Comparison of ENCODE assay signal across 12 mouse cellular contexts in the genomic region with DNA sequence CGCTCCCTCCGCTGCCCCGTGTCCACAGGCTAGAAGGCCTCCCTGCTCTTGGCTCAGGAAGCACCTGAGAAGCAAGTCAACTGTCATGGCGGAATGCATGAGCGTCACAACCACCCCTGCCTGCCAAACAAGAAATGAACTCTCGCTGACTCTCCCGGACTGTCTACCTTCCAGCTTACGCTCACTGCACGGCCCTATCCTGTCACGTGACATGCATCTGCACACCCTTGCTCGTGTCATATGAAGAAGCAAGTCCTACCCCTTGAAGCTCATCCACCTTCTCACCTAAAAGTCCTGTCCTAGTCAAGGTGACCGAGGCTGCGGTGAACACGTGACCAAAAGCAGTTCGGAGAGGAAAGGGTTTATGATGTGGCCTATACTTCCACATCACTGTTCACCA. TPM values are rescaled to one million over a fixed set of nuclear protein-coding genes. Genes with fewer than 3 reads are reported as not detected.
DNase-seq lines count a peak whose midpoint lies in the region; ATAC-seq lines count a peak whose summit lies in the region.
"Had no signal": no experiment of that assay in that cellular context is flagged by ENCODE, and none has a peak within 500 bp of the region (broad histone marks: within the 10 kb centered on the region; RNA-seq: fewer than 3 reads in every experiment).

No protein-coding gene starts in this region.

- 0 out of 2 replicates have a peak overlapping the region, but pooled peaks have one; percentile 59 for H3K27ac ChIP-seq in limb, embryonic 15.5 days
- H3K27ac ChIP-seq in limb, embryonic 10.5 days, result no peak overlapping the region
- H3K27ac ChIP-seq: embryonic facial prominence, embryonic 13.5 days; left cerebral cortex, adult 2 months; limb, embryonic 12.5 days; neural tube, embryonic 13.5 days had no signal

- no peaks in the 10 kb centered on the region for H3K9me3 ChIP-seq in limb, embryonic 15.5 days
- H3K9me3 ChIP-seq in limb, embryonic 10.5 days (replicated peaks), result no peaks in the 10 kb centered on the region
- H3K9me3 ChIP-seq: embryonic facial prominence, embryonic 13.5 days; limb, embryonic 12.5 days; neural tube, embryonic 13.5 days had no signal

- no peak for ATAC-seq in limb, embryonic 15.5 days (ENCODE audit: insufficient number of reproducible peaks, low FRiP score, low TSS enrichment, low read depth)

- no peak overlapping the region for H3K4me2 ChIP-seq in limb, embryonic 15.5 days
- H3K4me2 ChIP-seq: embryonic facial prominence, embryonic 13.5 days; limb, embryonic 12.5 days; neural tube, embryonic 13.5 days had no signal

- peaks cover 4% of the 10 kb centered on the region; the same call in 1 of the 2 replicates for H3K36me3 ChIP-seq in limb, embryonic 15.5 days
- peaks cover 3% of the 10 kb centered on the region; the same call in 1 of the 2 replicates for H3K36me3 ChIP-seq in limb, embryonic 10.5 days
- H3K36me3 ChIP-seq: neural tube, embryonic 13.5 days had no signal

- DNase-seq in limb, embryonic 10.5 days (ENCODE audit: low spot score), result no peak
- peak; percentile 57 for DNase-seq in CD4-positive, CD25-positive, alpha-beta regulatory T cell, adult 2 months (ENCODE audit: low read depth, low spot score)
- DNase-seq in T-cell, adult 2 months (ENCODE audit: low spot score), result peak; percentile 70
- DNase-seq in naive thymus-derived CD4-positive, alpha-beta T cell, adult 2 months (ENCODE audit: low read depth), result peak; percentile 55
- no peak for DNase-seq in adrenal gland, postnatal 4 days (ENCODE audit: low spot score in 2 of 2)
- DNase-seq in spleen, adult 12 weeks (ENCODE audit: low spot score), result no peak
- DNase-seq: cerebellum, adult 11-12 months had no signal

- H3K9ac ChIP-seq in limb, embryonic 15.5 days, result no peak overlapping the region
- H3K9ac ChIP-seq: embryonic facial prominence, embryonic 13.5 days; limb, embryonic 12.5 days; neural tube, embryonic 13.5 days had no signal

- H3K4me3 ChIP-seq in limb, embryonic 15.5 days, result no peak overlapping the region
- no peak overlapping the region for H3K4me3 ChIP-seq in limb, embryonic 10.5 days
- H3K4me3 ChIP-seq: embryonic facial prominence, embryonic 13.5 days; left cerebral cortex, adult 2 months; limb, embryonic 12.5 days; neural tube, embryonic 13.5 days had no signal

- H3K27me3 ChIP-seq in limb, embryonic 15.5 days, result no peaks in the 10 kb centered on the region
- no peaks in the 10 kb centered on the region for H3K27me3 ChIP-seq in limb, embryonic 10.5 days (ENCODE audit: low read depth, poor library complexity, severe bottlenecking)
- H3K27me3 ChIP-seq: embryonic facial prominence, embryonic 13.5 days; limb, embryonic 12.5 days; neural tube, embryonic 13.5 days had no signal

- H3K4me1 ChIP-seq in limb, embryonic 15.5 days, result peaks cover 50% of the 10 kb centered on the region
- peaks cover 54% of the 10 kb centered on the region for H3K4me1 ChIP-seq in limb, embryonic 10.5 days

- 92% methylated on average over 15 of the region's 15 CpGs for WGBS in limb, embryonic 15.5 days
- WGBS in limb, embryonic 10.5 days, result 95% methylated on average over 15 of the region's 15 CpGs

RNA-seq across cellular contexts. Expression of a gene that starts 50.4 kb away (rescaled TPM):
- 9.0 and 10.2 TPM in 2 replicates for polyA plus RNA-seq in limb, embryonic 15.5 days (2015; fragmentation: Nextera tagmentation; extraction: Ambion mirVana)
- polyA plus RNA-seq in limb, embryonic 10.5 days (2016; fragmentation: Nextera tagmentation; extraction: Ambion mirVana), result 2.3 and 3.8 TPM in 2 replicates
- 10 to 100 TPM; 71.7 to 72.8 TPM for total RNA-seq in adrenal gland, postnatal 4 days (2021)

Comparison
In these comparisons a context has a peak if more than half of its experiments do, and no peak if none do; other contexts are left out.
1. DNase-seq: peak in CD4-positive, CD25-positive, alpha-beta regulatory T cell, adult 2 months (single experiment), T-cell, adult 2 months (single experiment) and naive thymus-derived CD4-positive, alpha-beta T cell, adult 2 months (single experiment); none in limb, embryonic 10.5 days (single experiment), adrenal gland, postnatal 4 days (0 of 2) and spleen, adult 12 weeks (single experiment).